Mouse (Mus musculus) midbrain, embryonic 13.5 days (tissue): ENCODE measurements around the gene Itpr2. TPM values are rescaled to one million over a fixed set of nuclear protein-coding genes. Genes with fewer than 3 reads are reported as not detected.

Source experiments
- ATAC-seq: fragments of 200-750 bp; cut with Nextera tagmentation; 2 replicates; pipeline ENCODE4 v1.8.0; 2017; ENCODE audit warnings: mild to moderate bottlenecking, moderate TSS enrichment, moderate library complexity
- H3K27ac ChIP-seq: fragments of 300-500 bp; sonication (generic); 2 replicates; pipeline ENCODE4 v1.5.1; 2015; ENCODE audit warnings: inconsistent platforms, mild to moderate bottlenecking, moderate library complexity
- H3K27me3 ChIP-seq: fragments of 300-500 bp; sonication (generic); 2 replicates; pipeline ENCODE4 v1.6.1; 2015; ENCODE audit warnings: mild to moderate bottlenecking, inconsistent platforms
- H3K36me3 ChIP-seq: fragments of 300-500 bp; sonication (generic); 2 replicates; pipeline ENCODE4 v1.6.1; 2015; ENCODE audit warnings: mild to moderate bottlenecking, inconsistent platforms
- H3K4me1 ChIP-seq: fragments of 300-500 bp; sonication (generic); replicated peaks from 2 replicates; pipeline ENCODE4 v1.6.1; 2015; ENCODE audit warnings: inconsistent platforms
- H3K4me2 ChIP-seq: fragments of 300-500 bp; sonication (generic); replicated peaks from 2 replicates; pipeline ENCODE4 v1.6.1; 2015; ENCODE audit warnings: moderate library complexity, mild to moderate bottlenecking, inconsistent platforms
- H3K4me3 ChIP-seq: fragments of 300-500 bp; sonication (generic); replicated peaks from 2 replicates; pipeline ENCODE4 v1.5.1; 2015; ENCODE audit warnings: mild to moderate bottlenecking, inconsistent platforms
- H3K9ac ChIP-seq: fragments of 300-500 bp; sonication (generic); replicated peaks from 2 replicates; pipeline ENCODE4 v1.6.1; 2015; ENCODE audit warnings: mild to moderate bottlenecking, inconsistent platforms
- H3K9me3 ChIP-seq: fragments of 300-500 bp; sonication (generic); 2 replicates; pipeline ENCODE4 v1.6.1; 2016; ENCODE audit warnings: mild to moderate bottlenecking, inconsistent platforms
- WGBS: fragments of 180-500 bp; shearing (Covaris S2); methylation state at CpG from one replicate; pipeline ENCODE4 v1.1.7; 2015; 5-methylcytosine and 5-hydroxymethylcytosine counted together
- polyA plus RNA-seq: library from polyadenylated mRNA; unstranded; fragments of >200 nt; fragmentation: Nextera tagmentation; extraction: Ambion mirVana; gene quantifications from 2 replicates; pipeline ENCODE4 v1.2.1, GENCODE M21; 2015

Gene Itpr2
- polyA plus RNA-seq, 1 experiment from 2014 or later: 4.5 TPM

DNA sequence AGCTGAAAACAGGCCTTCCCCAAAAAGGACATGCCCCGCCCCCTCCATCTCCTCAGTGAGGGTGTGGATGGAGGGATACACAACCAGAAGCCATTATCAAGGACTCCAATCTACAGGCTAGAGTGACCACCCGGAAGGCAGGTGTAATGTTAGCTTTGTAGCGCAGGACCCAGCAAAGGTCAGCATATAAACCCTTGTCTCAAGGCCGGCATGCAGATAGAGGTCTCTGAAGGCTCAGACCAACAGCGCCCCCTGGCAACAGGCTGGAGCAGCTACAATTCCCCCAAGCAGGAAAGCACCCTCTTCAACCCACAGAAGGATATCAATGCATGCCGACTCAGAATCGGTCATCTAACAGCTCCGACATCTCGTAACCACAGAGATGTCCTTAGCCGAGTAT is 162.2 kb downstream of the Itpr2 start:
- Histone ChIP-seq H3K4me1 (peaks cover 16% of the 10 kb centered on the region), H3K27ac (no peak overlapping the region), H3K4me3 (no peak overlapping the region), H3K9me3 (no peaks in the 10 kb centered on the region), H3K36me3 (no peaks in the 10 kb centered on the region), H3K4me2 (no peak overlapping the region), H3K27me3 (no peaks in the 10 kb centered on the region), H3K9ac (no peak overlapping the region)
- no peak for ATAC-seq
- WGBS: 66% methylated on average over 10 of the region's 10 CpGs

DNA sequence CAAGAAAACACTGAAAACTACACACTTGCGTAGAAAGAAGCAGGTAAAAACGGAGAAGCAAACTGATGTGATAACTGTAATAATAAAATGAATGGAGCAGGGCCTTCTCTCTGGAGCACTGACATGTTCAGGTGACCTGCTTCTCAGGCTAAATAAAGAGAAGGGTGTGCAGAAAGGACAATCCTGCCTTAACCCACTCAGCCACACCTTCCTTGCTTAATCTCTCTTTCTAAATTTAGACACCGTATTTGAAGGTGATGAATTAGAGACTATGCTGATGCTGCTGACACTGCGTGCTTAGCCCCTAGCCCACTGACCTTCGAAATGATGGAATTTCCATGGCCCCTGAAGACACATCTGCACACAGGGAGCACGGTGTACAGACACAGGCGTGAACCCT is 164.8 kb downstream of the Itpr2 start:
- Histone ChIP-seq H3K9me3 (no peaks in the 10 kb centered on the region), H3K4me1 (no peaks in the 10 kb centered on the region), H3K27me3 (no peaks in the 10 kb centered on the region), H3K9ac (no peak overlapping the region), H3K4me3 (no peak overlapping the region), H3K36me3 (no peaks in the 10 kb centered on the region), H3K4me2 (no peak overlapping the region), H3K27ac (no peak overlapping the region)
- 89% methylated on average over 7 of the region's 7 CpGs for WGBS
- no peak for ATAC-seq

DNA sequence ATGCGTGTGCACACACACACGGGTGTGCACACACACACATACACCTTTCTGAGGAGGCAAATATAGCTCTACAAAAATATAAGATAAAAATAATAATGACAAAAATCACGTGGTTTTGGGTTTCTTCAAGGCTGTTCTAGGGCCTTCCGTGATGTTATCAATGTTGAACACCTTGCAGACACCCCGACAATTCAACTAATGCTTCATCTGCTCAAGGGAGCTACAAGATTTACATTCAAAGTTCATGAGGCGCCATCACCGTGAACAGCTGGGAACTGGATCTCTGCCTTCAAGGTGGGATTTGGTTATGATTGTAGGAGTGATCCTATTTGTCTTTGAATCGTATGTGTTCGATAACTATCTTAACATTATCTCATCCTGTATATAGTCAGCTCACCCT is 166.8 kb downstream of the Itpr2 start:
- no peak for ATAC-seq
- Histone ChIP-seq H3K36me3 (no peaks in the 10 kb centered on the region), H3K27me3 (no peaks in the 10 kb centered on the region), H3K9me3 (no peaks in the 10 kb centered on the region), H3K4me3 (no peak overlapping the region), H3K9ac (no peak overlapping the region), H3K4me2 (no peak overlapping the region), H3K27ac (no peak overlapping the region), H3K4me1 (no peaks in the 10 kb centered on the region)
- 95% methylated on average over 9 of the region's 9 CpGs for WGBS

DNA sequence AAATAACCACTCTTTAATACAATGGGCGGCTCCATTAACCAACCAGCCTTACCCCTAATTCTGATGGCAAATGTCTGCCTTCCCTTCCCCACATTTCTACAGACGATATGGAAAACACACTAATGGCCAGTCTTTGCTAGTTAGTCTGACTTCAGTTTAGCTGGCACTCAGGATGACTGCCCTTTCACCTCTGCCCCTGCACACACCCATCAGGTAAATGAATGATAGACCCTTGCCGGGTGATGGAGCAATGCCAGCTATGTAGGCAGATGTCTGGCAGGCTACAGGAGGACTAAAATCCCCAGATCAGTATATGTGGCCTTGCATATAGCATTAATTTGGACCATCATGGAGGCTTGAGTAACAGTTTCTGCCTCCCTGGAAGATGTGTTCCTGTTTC is 168.5 kb downstream of the Itpr2 start:
- WGBS: 95% methylated on average over 3 of the region's 3 CpGs
- no peak overlapping the region for H3K9ac ChIP-seq
- H3K27ac ChIP-seq: no peak overlapping the region
- no peaks in the 10 kb centered on the region for H3K27me3 ChIP-seq
- ATAC-seq: no peak
- no peak overlapping the region for H3K4me3 ChIP-seq
- no peaks in the 10 kb centered on the region for H3K4me1 ChIP-seq
- no peak overlapping the region for H3K4me2 ChIP-seq
- H3K36me3 ChIP-seq: no peaks in the 10 kb centered on the region
- H3K9me3 ChIP-seq: no peaks in the 10 kb centered on the region

DNA sequence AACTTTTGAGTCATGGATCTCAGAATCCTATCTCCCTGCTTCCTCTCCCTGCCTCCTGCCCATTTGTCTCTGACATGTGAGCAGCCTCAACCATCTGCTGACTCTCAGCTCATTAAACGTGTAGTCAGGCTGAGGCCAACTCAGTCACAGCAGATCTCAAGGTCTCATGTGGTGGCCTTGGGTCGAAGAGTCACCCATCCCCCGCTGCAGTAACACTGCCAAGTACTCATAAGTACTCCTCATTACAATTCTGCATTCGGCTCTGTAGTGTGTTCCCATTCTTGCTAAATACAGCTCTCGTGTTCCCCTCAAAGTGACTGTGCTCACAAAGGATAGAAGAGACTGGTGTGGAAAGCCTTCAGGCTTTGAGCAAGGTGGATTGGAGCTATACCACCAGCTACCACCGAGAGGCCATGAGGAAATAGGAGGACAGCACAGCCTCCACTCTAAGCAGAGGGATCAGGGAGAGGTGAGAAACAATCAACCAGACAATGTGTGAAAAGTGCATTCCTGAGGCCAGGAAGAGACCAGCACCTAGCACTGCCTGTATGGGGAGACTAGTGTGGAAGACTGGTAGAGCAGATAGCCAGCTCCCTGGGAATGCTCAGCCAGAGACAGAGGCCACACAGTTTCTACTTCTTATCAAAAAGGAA is 170.9 kb downstream of the Itpr2 start:
- 80% methylated on average over 6 of the region's 6 CpGs for WGBS
- no peak overlapping the region for H3K4me3 ChIP-seq
- H3K9me3 ChIP-seq: no peaks in the 10 kb centered on the region
- no peaks in the 10 kb centered on the region for H3K36me3 ChIP-seq
- no peak overlapping the region for H3K4me2 ChIP-seq
- ATAC-seq: no peak
- no peak overlapping the region for H3K27ac ChIP-seq
- H3K4me1 ChIP-seq: no peaks in the 10 kb centered on the region
- H3K9ac ChIP-seq: no peak overlapping the region
- H3K27me3 ChIP-seq: no peaks in the 10 kb centered on the region

DNA sequence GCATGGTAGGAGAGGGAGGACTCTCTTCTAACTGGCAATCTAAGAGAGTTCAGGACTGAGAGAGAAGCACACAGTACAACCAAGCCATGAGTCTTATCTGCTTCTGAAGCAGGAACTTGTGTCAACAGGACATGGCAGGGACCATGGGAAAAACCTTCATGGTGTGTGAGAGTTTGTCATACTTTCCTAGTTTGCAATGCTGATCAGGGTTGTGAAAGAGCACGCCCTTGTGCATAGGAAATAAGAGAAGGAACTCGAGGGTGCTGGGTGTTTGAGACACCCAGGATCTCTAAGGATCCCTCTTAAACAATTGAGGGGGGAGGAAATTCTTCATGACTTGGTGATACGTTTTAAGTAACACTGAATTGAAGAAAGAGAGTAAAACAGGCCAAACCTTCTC is 172.9 kb downstream of the Itpr2 start:
- Histone ChIP-seq H3K4me2 (no peak overlapping the region), H3K9ac (no peak overlapping the region), H3K36me3 (no peaks in the 10 kb centered on the region), H3K27me3 (no peaks in the 10 kb centered on the region), H3K9me3 (no peaks in the 10 kb centered on the region), H3K27ac (no peak overlapping the region), H3K4me3 (no peak overlapping the region), H3K4me1 (no peaks in the 10 kb centered on the region)
- 90% methylated on average over 3 of the region's 3 CpGs for WGBS
- ATAC-seq: no peak

DNA sequence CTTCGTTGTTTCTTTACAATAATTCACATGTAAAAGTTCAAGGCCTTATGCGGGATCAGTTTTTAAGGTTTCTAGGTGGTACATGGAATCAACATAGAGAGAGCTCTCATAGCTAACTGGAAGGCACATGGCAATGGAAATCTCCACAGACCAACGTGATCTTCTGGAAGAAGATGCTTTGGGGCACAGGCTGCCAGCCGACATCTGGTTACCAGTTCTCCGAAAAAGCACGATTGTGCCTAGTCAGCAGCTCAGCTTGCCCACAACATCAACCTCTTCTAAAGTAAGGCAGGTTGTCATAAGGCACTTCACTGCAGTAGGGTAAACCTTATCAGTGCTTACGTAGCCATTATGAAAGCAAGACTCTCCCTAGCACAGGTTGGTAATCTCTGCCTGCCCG is 175.4 kb downstream of the Itpr2 start:
- no peaks in the 10 kb centered on the region for H3K9me3 ChIP-seq
- no peak overlapping the region for H3K4me3 ChIP-seq
- ATAC-seq: no peak
- H3K36me3 ChIP-seq: no peaks in the 10 kb centered on the region
- 93% methylated on average over 8 of the region's 8 CpGs for WGBS
- H3K27me3 ChIP-seq: no peaks in the 10 kb centered on the region
- no peak overlapping the region for H3K9ac ChIP-seq
- no peak overlapping the region for H3K27ac ChIP-seq
- no peaks in the 10 kb centered on the region for H3K4me1 ChIP-seq
- no peak overlapping the region for H3K4me2 ChIP-seq

DNA sequence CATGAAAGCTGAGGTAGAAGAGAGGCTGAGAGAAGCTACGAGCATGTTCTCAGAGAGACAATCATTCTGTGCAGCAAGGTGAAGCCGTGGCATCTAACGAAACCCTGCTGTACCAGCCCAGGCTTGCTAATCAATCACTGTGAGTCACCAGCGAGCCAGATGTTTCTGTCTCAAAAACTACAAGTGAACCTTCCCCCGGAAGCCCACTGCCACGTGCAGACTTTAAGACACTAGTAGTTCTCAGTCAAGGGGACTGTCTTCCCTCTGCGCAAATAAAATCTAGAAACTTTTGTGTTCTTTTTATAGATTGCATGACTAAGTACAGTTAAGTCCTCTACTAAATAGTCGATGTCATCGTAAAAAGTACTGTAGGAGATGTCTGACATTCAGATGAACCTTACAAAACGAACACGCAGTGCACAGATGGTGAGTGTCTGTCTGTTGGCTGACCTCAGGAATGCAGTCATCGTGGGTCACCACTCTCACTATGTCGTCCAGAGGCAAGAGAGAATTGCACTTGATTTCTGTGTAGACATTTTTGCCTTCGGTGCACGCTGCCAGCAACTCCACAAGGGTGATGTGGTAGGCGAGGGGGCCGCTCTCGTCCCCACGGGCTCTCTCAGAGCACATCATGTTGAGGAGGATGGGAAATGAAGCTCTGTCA is 177.3 kb downstream of the Itpr2 start:
- ATAC-seq: no peak
- Histone ChIP-seq H3K27ac (no peak overlapping the region), H3K9ac (no peak overlapping the region), H3K4me2 (no peak overlapping the region), H3K9me3 (no peaks in the 10 kb centered on the region), H3K36me3 (no peaks in the 10 kb centered on the region), H3K4me1 (no peaks in the 10 kb centered on the region), H3K27me3 (no peaks in the 10 kb centered on the region), H3K4me3 (no peak overlapping the region)
- WGBS: 90% methylated on average over 19 of the region's 19 CpGs

DNA sequence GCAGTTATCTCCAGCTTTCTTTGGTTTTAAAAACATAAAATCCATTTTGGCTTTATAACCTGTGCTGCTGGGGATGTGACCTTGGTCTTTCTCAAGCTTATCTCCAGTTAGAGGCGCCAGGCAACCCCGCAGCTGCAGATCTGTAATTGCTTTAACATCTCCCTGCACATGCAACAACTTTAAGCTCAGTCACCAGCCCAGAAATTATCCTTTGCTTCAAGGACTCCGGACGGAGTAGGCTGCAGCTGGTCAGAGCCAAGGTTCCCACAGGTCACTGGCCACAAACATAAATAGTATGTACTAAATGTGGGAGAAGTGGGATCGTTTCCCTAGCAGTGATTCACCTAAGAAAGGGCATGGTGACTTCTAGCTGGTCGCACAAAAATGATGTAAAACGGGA is 179.5 kb downstream of the Itpr2 start:
- Histone ChIP-seq H3K4me1 (no peaks in the 10 kb centered on the region), H3K27ac (no peak overlapping the region), H3K4me3 (no peak overlapping the region), H3K9me3 (no peaks in the 10 kb centered on the region), H3K9ac (no peak overlapping the region), H3K27me3 (no peaks in the 10 kb centered on the region), H3K36me3 (no peaks in the 10 kb centered on the region), H3K4me2 (no peak overlapping the region)
- no peak for ATAC-seq
- WGBS: 78% methylated on average over 7 of the region's 7 CpGs

DNA sequence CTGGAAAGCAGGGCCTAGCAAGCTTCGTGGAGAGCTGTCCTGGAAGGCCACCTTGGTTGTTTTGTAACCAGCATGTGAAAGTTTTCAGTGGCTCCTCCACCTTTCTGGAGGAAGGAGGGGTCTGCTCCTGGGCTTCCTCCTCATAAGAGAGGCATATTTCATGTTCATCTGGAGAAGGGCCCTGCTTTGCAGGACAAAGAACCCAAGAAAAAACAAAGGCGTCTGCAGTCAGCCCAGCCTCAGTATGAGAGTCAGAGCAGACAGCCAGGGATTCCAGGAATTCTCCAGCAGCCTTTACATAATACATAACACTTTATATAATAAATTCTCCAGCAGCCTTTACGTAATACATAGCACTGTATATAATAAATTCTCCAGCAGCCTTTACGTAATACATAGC is 180.1 kb downstream of the Itpr2 start:
- Histone ChIP-seq H3K27ac (no peak overlapping the region), H3K4me3 (no peak overlapping the region), H3K36me3 (no peaks in the 10 kb centered on the region), H3K9me3 (no peaks in the 10 kb centered on the region), H3K4me1 (no peaks in the 10 kb centered on the region), H3K27me3 (no peaks in the 10 kb centered on the region), H3K9ac (no peak overlapping the region), H3K4me2 (no peak overlapping the region)
- no peak for ATAC-seq
- 77% methylated on average over 4 of the region's 4 CpGs for WGBS

DNA sequence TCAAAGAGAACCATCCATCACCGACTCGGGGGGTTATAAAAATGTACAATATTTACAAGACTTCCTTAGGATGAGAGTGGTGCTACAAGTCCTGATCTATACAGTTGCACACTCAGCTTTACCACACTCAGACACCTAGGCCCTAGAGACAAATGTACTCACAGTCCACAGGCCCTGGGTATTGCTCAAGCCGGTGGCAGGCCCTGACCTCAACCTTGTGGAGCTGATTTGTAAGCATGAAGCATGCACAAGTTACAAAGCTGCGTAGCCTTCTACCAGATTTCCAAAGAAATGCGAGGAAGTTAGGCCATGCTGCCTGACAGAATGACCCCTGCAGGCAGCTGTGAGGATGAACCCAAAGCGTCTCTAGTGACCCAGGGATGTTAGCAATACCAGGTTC is 185.6 kb downstream of the Itpr2 start:
- H3K9me3 ChIP-seq: no peaks in the 10 kb centered on the region
- H3K4me1 ChIP-seq: no peaks in the 10 kb centered on the region
- 92% methylated on average over 6 of the region's 6 CpGs for WGBS
- no peak overlapping the region for H3K4me2 ChIP-seq
- H3K27ac ChIP-seq: no peak overlapping the region
- H3K4me3 ChIP-seq: no peak overlapping the region
- no peak overlapping the region for H3K9ac ChIP-seq
- no peak for ATAC-seq
- H3K27me3 ChIP-seq: no peaks in the 10 kb centered on the region
- no peaks in the 10 kb centered on the region for H3K36me3 ChIP-seq

DNA sequence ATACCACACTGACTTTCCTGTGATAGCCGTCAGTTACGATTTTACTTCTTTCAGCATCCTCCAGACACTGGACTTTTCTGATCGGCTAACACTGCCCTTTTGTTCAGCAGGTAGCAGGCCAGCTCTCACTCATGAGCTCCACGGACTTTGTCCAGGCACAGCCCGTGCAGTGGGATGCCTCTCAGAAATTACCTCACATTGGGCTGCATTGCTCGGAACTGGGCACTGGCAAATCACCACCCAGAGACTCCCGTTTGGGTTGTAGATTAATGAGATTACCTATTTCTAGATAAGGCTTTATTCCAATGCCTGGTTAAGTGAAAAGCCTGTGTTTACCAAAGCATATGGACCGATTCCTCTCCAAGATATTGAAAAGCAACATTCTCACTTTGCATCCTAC is 186.9 kb downstream of the Itpr2 start:
- no peak for ATAC-seq
- Histone ChIP-seq H3K9me3 (no peaks in the 10 kb centered on the region), H3K4me2 (no peak overlapping the region), H3K36me3 (no peaks in the 10 kb centered on the region), H3K4me3 (no peak overlapping the region), H3K27me3 (no peaks in the 10 kb centered on the region), H3K4me1 (no peaks in the 10 kb centered on the region), H3K9ac (no peak overlapping the region), H3K27ac (no peak overlapping the region)
- WGBS: 96% methylated on average over 8 of the region's 8 CpGs

DNA sequence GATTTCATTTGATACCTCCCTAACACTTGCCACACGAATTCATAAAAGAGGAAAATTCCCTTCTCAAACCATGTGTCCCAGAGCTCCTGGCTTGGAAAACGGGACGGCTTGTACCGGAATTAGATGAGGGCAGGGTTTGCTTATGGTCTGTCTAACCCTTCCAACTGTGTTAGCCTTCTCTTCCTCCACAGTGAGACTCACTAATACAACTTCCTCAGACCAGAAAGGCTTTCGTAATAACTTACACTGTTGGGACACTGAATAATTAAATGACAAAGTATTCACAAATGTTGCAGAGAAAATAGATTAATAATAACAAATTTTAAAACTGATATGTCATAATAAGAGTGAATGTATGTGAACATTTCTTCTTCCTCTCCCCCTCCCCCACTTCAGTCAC is 187.7 kb downstream of the Itpr2 start:
- Histone ChIP-seq H3K9me3 (no peaks in the 10 kb centered on the region), H3K36me3 (no peaks in the 10 kb centered on the region), H3K4me3 (no peak overlapping the region), H3K9ac (no peak overlapping the region), H3K27ac (no peak overlapping the region), H3K4me2 (no peak overlapping the region), H3K27me3 (no peaks in the 10 kb centered on the region), H3K4me1 (no peaks in the 10 kb centered on the region)
- ATAC-seq: no peak
- 84% methylated on average over 5 of the region's 5 CpGs for WGBS
